Mouse (Mus musculus): ENCODE results near the gene Syp.

The Syp gene

DNA sequence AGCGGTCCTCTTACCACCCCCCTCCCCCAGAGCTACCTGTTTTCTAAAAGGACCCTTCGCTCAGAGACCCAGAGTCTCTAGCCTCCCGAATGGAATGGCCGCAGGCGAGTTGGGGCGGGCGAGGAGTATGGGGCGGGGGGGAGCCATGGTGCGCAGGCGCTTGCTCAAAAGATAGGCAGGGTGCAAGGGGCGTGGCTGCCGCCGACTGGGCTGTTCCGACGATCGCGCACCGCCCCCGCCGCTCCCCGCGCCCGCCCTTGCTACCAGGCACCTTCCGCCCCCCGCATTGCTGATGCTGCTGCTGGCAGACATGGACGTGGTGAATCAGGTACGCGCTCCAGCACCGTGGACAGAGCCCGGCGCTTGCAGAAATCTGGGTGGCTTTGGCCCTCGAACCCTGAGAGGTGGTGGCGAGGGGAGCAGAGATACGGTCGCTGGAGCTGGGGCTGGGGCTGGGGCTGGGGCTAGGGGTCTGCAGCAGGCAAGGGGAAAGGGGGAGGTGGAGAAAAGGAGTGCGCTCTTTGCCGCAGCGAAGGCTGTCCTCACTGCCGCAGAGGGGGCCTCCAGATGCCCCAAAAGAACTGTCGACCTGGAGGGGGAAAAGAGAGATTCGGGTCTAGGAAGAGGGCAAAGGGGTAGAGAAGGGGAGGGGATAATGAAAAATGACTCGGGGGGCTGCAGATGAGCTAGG lies at the start of gene Syp:
Gene Syp (plus strand): TSS at position 71 of the 691 bp plus-strand sequence.
- peak; percentile 92 for DNase-seq

DNA sequence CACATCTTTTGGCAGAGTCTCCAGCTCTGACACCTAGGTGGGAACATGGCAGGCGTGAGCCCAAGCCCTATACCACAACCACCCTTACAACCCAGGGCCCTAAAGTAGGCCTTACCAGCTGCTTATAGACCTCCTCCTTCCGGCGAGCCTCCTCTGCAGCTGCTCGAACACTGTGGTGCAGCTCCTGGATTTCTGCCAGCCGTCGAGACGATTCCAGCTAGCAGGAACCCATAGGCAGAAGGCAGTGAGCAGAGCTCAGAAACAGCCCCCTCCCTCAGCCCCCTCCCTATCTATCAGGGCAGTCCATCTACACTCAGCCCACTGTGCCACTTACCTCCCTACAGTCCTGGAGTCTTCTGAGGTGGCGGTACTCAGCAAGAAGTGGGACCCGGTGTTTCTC lies 42.9 kb upstream of the Syp start:
- DNase-seq, result peak; percentile 19

DNA sequence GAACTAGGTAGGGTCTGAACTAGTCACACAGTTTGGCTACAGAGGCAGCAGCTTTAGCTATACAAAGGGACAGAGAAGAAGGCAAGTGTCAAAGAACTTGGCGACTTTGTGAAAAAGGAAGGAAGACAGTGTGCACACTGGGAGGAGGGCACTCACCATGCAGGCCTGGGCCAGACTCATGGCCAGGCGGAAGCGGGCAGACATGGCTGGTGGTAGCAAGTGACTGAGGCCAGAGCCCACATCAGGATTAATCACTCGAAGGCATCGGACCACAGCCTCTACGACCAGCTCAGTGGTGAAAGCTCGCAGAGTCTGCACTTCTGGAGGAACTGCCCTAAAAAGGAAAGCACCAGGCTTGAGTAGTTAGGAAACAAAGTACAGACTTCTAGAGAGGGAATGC lies 34.3 kb upstream of the Syp start:
- no peak for DNase-seq

DNA sequence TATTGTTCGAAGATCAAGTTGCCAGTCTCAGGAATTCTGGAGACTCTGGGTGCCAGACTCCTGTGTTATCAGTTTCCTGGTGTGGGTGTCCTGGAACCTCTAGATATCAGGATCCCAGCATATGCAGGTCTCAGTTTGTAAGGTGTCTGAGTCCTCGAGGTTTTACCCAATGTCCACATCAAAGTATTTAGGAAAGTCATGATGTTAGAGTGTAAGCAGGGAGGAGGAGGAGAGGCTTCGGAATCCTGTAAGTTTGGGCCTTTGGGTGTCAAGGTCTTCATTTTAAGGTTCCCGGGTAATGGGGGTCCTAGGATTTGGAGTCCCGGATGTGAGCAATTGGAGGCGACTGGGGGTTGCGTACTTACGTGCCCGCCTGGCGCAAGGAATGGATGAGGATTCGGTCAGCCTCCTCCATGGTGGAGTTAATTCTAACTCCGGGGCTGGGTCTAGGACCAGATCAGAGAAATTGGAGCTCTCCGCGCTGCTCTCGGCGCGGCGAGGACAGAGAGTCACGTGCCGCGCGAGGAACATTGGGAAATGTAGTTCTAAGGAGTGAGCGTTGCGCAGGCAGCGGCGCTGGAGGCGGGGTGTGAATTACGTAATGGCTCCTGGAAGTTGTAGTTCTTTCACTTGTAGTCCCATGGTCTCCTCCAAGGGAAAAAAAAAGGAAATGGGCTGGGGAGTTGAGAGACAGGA lies 33.2 kb upstream of the Syp start, which contains the start of gene Ccdc22:
Gene Ccdc22 (minus strand): TSS at position 639 of the 696 bp plus-strand sequence.
- peak; percentile 72 for DNase-seq

DNA sequence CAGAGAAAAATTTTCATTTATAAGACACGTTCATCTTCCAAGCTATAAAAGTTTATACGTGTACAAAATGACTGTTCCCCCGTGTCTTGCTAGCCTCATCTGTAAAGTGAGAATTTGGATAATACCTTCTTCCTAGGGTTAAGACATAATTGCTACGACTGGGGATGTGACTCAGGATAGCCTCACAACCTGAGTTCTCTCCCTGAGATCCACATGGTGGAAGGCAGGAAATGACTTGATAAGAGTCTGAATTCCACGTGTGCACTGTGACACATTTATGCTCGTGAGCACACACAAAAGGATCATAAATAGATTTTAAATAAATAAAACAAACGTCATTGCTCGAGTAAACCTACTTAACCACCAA lies 32.7 kb upstream of the Syp start:
- DNase-seq, result no peak

DNA sequence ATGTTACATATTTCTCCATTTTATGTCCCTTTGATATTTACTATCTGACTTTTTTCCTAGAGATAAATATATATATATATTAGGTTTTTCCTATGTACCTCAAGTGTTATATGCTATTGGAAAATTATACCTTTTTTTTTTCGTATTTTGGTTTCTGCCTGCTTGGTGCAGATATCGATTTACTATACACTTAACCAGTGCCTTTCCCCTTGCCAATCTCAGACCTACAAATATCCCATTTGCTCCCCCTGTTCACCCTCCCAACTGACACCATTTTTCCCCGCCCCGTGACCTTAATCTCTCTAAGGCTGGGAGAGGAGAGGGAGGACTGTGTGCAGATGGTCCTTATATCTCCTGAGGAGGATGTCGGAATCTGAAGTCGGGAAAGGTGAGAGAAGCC lies 31.5 kb upstream of the Syp start, which contains the start of gene Cacna1f:
Gene Cacna1f (plus strand): TSS at position 301 of the 400 bp plus-strand sequence.
- no peak for DNase-seq

DNA sequence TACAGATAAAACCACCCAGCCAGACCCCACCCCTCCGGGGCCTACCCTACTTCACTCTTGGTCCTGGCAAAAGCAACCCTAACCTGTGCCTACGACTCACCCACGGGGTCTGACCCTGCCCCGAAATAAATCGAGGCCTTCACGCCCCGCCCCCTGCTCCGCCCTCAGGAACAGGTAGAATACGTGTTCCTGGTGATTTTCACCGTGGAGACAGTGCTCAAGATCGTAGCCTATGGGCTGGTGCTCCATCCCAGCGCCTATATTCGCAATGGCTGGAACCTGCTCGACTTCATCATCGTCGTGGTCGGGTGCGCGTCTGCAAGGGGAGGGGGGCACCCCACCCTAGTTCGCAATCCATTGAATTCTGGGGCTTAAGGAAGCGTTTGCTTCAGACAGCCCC lies 28.2 kb upstream of the Syp start:
- peak; percentile 19 for DNase-seq

DNA sequence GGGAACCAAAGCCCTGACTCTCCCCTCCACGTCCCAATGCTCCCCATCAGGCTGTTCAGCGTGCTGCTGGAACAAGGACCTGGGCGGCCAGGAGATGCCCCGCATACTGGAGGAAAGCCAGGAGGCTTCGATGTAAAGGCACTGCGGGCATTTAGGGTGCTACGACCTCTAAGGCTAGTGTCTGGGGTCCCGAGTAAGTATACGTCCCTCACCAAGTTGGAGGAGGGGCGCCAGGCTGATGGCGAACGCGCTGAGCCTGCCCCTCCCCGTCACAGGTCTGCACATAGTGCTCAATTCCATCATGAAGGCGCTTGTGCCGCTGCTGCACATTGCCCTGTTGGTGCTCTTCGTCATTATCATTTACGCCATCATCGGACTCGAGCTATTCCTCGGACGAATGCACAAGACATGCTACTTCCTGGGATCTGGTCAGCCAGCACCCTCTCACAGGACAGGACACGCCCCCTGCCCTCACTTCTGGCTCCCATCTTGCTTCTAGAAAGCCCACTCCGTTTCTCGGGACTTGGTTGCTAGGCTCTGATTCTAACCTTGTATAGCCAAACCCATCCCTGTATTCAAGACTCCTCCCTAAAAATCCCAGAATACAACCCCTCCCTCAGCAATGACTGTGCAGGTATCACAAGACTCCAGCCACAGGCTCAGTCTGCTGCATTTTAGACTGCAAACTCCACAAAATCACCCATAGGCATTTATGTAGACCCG lies 27.6 kb upstream of the Syp start:
- peak; percentile 46 for DNase-seq

DNA sequence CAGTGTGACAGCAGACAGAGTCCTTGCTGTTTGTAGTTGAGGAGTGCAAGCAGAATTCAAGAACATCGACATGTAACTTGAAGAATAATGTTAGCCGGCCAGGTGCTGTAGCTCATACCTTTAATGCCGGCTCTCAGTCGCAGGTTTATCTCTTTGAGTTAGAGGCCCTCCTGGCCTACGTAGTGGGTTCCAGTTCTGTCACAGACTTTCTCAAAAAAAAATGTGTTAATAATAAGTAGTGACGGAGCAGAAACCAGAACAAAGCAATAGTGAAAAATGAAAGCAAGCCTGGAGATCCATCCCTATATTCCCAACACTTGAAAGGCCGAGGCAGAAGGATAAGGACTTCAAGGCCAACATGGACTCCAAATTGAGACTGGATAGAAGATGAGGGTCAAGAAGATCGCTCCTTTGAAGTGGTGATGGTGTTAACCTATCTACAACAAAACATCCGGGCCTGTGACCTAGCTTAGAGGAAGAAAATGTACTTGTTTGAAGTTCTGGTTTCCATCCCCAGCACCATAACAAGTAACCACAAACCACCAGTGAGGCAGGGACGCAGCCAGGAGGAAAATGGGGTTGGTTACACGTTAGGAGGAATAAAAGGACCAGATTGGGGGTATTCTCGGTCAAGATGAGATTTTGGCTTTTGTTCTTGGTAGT lies 20.3 kb upstream of the Syp start:
- DNase-seq, result no peak

DNA sequence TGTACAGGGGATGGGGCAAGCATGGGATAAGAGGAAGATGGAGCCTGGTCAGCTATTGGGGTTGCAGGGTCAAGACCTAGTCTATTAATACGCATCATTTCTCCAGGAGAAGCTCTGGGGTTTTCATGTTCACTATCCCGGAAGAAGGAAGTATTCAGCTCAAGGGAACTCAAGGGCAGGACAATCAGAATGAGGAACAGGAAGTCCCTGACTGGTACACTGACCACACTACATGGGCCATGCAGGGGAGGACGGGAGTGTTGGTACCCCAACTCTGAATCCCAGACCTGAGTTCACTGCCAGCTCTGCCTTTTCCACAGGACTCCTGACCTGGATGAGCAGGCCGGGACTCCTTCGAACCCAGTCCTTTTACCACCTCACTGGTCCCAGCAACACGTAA lies 5.7 kb upstream of the Syp start:
- no peak for DNase-seq

DNA sequence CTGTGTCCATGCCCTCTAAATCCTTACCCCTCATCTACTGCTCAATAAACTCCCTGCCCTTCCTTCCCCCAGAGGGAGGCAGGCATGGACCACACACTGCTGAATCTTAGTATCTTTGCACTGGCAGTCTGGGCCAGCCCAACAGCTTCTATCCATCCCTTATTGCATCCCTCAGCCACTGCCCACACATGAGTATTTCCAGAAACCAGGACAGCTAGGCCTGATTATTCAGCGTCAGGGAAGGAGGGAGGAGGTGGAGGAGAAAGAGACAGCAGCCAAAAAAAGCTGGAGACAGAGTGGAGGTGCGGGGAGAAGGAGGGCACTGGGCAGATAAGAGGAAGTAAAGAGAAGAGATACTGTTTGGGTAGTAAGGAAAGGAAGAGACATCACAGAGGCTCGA lies 3.2 kb upstream of the Syp start:
- DNase-seq, result no peak

DNA sequence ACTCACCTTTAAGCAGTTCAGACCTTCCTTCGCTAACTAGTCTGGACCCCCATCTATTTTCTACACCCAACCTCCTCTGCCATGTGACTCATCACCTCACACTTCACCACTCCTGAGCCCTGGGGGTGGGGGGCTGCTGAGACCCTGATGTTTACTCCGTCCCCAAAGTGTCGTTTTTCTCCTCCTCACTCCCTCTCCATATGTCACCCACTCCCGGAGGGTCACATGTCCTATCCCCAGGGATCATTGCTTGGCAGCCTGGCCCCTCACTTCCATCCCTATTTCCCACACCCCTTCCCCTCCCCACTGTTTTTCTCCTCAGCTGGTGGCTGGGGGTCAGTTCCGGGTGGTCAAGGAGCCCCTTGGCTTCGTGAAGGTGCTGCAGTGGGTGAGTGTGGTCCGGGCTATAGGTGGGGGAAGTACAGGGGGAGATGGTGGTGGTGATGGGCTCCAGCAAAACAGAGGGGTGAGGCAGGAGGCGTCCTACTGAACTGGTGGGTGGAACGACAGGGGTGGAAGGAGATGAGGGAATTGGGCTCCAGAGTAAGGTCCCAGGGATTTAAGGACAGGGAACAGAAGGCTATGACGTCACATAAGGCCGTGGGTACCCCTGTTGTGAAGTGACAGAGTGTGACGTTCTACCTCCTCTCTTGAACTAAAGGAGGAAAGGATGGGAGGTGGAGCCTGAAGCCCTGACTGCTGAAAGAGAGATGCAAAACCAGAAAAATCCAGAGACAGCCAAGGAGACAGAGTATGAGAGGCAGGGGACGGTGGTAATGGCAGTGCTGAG lies 1.5 kb downstream of the Syp start:
- DNase-seq, result no peak

DNA sequence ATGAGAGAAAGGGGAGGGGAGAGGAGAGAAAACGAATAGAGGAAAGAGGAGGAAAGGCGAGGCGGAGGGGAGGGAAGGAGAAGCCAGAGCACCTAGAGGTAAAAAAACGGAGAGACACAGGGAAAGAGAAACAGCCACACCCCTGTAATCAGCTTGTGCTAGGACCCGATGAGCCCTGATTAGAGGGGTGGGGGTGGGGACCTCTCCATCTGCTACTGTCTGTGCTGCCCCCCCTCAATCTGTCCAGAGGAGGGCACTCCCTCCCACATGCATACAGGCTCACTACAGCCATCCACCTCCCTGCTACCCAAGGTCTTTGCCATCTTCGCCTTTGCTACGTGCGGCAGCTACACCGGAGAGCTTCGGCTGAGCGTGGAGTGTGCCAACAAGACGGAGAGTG lies 2.5 kb downstream of the Syp start:
- DNase-seq, result no peak

DNA sequence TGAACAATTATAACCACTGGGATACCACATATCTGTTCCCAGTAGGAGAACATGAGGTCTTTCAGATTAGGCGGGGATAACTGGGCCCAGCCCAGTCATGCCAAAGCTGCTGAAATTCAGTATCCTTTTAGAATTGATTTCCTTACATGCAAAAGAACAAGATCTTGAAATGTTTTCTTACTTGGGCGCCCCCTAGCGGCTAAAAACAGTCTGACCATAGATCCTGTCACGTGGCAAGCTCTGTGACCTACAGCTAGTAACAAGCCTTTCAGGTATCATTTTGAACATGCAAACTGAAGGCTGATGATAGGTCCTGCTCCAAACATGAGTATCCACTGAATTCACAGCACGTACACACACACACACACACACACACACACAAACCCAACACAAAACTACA lies 7.1 kb downstream of the Syp start:
- DNase-seq, result peak; percentile 85

DNA sequence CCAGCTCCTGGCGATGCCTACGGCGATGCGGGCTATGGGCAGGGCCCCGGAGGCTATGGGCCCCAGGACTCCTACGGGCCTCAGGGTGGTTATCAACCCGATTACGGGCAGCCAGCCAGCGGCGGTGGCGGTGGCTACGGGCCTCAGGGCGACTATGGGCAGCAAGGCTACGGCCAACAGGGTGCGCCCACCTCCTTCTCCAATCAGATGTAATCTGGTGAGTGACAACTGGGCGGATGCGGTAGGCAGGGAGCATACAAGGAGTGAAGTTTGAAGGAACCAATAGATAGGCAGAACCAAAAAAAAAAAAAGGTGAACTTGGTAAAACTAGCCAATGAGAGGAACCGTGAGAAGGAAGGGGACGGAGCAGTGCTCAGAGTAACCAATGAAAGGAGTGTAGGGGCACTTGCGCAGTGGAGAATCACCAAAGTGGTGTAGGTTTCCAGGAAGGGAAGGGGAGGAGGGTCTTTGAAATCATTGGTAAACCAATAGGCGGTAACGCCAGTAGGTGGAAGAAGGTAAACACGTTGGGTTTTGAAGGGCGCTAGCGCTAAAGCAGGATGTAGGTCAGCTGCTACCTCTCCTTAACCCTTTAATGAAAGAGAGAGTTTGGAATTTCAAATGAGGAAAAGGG lies 10.5 kb downstream of the Syp start:
- DNase-seq, result peak; percentile 68

DNA sequence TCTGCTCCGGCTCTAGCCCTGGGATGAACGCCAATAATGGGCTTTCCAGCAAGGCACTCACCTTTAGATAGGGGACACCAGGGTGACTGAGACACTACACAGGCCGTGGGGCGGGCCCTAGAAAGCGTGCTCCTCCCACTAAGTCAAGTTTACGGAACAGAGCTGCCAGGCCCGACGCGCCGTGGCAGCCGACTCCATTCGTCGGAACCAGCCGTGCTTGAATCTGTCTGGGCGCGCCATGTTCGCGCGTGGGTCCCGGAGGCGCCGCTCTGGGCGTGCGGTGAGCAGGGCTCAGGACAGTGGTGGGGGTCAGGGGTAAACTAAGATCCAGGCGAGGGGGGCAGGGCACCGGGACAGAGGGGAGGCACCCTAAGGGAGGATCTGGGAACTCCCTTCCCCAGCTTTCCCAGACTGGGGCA lies 19.0 kb downstream of the Syp start, which contains the start of gene Prickle3:
Gene Prickle3 (plus strand): TSS at position 40 of the 419 bp plus-strand sequence.
- no peak for DNase-seq

DNA sequence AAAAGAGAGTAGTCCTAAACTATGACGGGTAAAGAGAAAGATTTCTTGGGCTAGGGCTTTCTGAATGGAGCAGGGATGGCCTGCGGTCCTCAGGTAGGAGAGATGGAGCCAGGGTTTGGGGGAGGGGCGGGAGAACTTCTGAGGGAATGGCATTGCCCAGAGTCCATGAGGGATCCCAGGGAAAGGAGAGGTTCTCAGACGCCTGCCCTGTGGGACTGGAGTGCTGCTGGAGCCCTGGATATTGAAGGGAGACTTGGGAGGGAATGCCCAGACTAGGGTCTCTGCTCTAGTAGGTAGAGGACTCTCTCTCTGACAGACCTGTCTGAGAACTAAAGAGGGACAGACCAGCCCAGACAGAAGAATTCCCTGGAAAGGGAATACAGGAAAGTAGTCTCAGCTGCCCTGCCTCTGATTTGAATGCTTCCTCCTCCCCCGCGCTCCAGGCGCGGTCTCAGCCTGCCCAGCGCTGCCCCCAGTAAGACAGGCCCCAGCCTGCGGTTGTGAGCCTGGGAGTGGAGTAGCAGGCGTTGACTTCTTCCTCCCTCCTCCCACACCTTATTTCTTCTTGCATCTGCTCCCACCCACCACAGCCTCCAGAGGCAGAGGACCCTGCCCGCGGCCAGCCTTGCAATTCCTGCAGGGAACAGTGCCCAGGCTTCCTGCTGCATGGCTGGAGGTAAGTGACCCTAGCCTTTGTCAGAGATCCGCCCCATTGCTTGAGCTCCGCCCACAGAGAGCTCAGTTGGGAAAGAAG lies 19.9 kb downstream of the Syp start:
- DNase-seq, result no peak

DNA sequence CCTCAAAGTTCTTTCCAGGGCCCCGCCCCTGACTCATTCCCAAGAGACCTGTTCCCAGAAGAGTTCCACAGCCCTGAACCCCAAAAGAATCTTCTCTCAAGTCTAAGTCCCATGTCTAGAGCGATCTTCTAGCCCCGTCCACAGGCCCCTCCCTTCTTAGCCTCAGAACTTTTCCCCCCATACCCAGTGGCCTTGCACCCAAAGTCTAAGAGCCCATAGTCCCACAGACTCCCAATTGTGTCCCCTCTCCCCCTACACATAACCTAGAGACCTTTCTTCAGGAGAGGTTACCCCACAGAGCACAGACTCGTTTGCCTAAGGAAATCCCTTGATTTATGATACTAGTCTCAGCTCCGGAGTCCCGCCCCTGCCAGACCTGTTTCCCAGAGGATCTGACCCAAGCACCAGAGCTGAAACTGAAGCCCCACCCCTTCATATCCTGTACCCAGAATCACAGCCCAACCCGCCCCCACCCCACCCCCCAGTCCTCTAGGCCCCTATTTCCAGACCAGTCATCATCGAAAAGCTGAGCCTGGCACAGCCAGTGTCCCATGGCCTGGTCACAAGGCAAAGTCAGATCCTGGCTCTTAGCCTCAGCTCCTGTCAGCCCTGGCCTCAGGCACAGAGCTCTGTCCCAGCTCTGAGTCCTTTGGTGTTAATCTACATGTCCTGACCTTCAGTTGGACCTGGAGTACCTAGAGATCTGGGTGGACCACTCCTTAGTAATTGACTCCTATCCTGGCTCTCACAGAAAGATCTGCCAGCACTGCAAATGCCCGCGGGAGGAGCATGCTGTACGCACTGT lies 20.7 kb downstream of the Syp start:
- no peak for DNase-seq

DNA sequence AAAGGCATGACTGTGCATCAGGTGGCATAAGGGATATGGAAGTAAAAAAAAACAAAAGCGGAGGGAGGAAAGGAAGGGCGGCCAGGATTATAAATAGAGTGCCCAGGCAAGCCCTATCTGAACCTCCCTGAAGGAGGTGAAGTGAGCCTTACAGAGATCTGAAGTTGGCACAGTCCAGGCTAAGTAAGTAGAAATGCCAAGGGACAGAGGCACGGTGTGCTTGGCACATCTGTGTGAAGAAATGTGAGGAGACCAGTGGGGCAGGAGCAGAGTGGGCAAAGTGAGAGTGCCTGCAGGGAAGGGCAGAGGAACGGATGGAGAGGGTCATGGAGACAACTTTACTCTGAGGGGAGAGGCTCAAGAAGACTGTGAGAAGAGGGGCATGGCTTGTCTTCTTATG lies 22.8 kb downstream of the Syp start:
- no peak for DNase-seq

DNA sequence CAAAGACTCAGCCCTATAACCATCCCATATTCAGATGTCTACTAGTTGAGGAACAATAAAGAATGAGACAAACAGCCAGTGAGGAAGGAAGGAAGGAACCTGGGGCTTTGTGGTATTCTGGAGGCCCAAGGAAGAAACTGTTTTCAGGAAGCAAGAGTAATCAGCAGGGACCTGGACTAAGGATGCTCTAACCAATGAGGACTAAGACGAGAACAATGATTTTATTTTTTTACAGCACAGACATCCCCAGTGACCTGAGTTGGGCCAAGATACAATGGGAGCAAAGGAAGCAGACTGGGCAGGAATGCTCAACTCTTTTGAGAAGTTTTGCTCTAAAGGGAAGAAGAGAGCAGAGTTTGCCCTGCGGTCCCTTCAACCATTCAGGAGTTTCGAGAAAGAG lies 24.7 kb downstream of the Syp start:
- no peak for DNase-seq
